Mouse (Mus musculus): ENCODE results near the gene Alkbh6. TPM values are rescaled to one million over a fixed set of nuclear protein-coding genes. Genes with fewer than 3 reads are reported as not detected.

Gene Alkbh6
- total and polyA plus RNA-seq, 3 experiments, result 18.5 to 44.2 (median 22.1) TPM

GRCm38 (mm10) chr7:30322865-30323264 is 14.3 kb downstream of the Alkbh6 start:
- TF ChIP-seq TAL1 (conservative IDR thresholded peaks at IDR 0.05; ENCODE audit: low read depth, low read length) (no peak), GATA1 (IDR thresholded peaks at IDR 0.05; ENCODE audit: borderline replicate concordance, low read length) (no peak), GATA2 (IDR thresholded peaks at IDR 0.05; ENCODE audit: borderline replicate concordance, low read depth, low read length) (no peak), CTCF (IDR thresholded peaks at IDR 0.05; ENCODE audit: low read depth, low read length) (no peak), POLR2AphosphoS5 (IDR thresholded peaks at IDR 0.05; ENCODE audit: insufficient replicate concordance, low read depth, low read length) (no peak)
- Histone ChIP-seq H3K9me3 (replicated peaks) (0 out of 2 replicates have a peak, but pooled peaks cover 3% of the 10 kb centered on the region), H3K4me3 (ENCODE audit: low read depth, low read length) (peak overlapping the region; percentile 89), H3K27me3 (ENCODE audit: insufficient read depth, low read length) (peaks cover 8% of the 10 kb centered on the region), H3K36me3 (replicated peaks) (peaks cover 11% of the 10 kb centered on the region), H3K4me1 (ENCODE audit: insufficient read depth, low read depth, low read length) (peaks cover 39% of the 10 kb centered on the region)
- DNase-seq (ENCODE audit: low spot score), result peak; percentile 50
- no peak for ATAC-seq (ENCODE audit: extremely low read depth, insufficient number of reproducible peaks, low FRiP score, poor library complexity, severe bottlenecking)

- ATAC-seq (ENCODE audit: extremely low read depth, insufficient number of reproducible peaks, low FRiP score, poor library complexity, severe bottlenecking), result no peak
- Histone ChIP-seq H3K9me3 (replicated peaks) (0 out of 2 replicates have a peak, but pooled peaks cover 3% of the 10 kb centered on the region), H3K36me3 (replicated peaks) (peaks cover 11% of the 10 kb centered on the region), H3K4me1 (ENCODE audit: insufficient read depth, low read depth, low read length) (peaks cover 39% of the 10 kb centered on the region), H3K27me3 (ENCODE audit: insufficient read depth, low read length) (peaks cover 12% of the 10 kb centered on the region), H3K4me3 (ENCODE audit: low read depth, low read length) (peak within 1 kb of the TSS; percentile 89)
- DNase-seq (ENCODE audit: low spot score), result no peak
- no peak for TF ChIP-seq POLR2AphosphoS5 (IDR thresholded peaks at IDR 0.05; ENCODE audit: insufficient replicate concordance, low read depth, low read length)
These were observed 15.3 kb downstream of the Alkbh6 start, which contains the start of gene Sdhaf1 for GRCm38 (mm10) chr7:30323795-30324194. Sdhaf1 (minus strand) TSS chr7:30323895.

GRCm38 (mm10) chr7:30324300-30324944 is 15.9 kb downstream of the Alkbh6 start:
- TF ChIP-seq GATA1 (IDR thresholded peaks at IDR 0.05; ENCODE audit: borderline replicate concordance, low read length) (no peak), POLR2AphosphoS5 (IDR thresholded peaks at IDR 0.05; ENCODE audit: insufficient replicate concordance, low read depth, low read length) (no peak), GATA2 (IDR thresholded peaks at IDR 0.05; ENCODE audit: borderline replicate concordance, low read depth, low read length) (no peak), TAL1 (conservative IDR thresholded peaks at IDR 0.05; ENCODE audit: low read depth, low read length) (no peak), CTCF (IDR thresholded peaks at IDR 0.05; ENCODE audit: low read depth, low read length) (no peak)
- peaks cover 15% of the 10 kb centered on the region for H3K27me3 ChIP-seq (ENCODE audit: insufficient read depth, low read length)
- DNase-seq (ENCODE audit: low spot score) (no peak), ATAC-seq (ENCODE audit: extremely low read depth, insufficient number of reproducible peaks, low FRiP score, poor library complexity, severe bottlenecking) (no peak)
- H3K36me3 ChIP-seq (replicated peaks), result peaks cover 11% of the 10 kb centered on the region
- peaks cover 38% of the 10 kb centered on the region for H3K4me1 ChIP-seq (ENCODE audit: insufficient read depth, low read depth, low read length)
- H3K4me3 ChIP-seq (ENCODE audit: low read depth, low read length), result no peak overlapping the region
- H3K9me3 ChIP-seq (replicated peaks), result 0 out of 2 replicates have a peak, but pooled peaks cover 3% of the 10 kb centered on the region

- Histone ChIP-seq H3K36me3 (replicated peaks) (peaks cover 7% of the 10 kb centered on the region), H3K9me3 (replicated peaks) (0 out of 2 replicates have a peak, but pooled peaks cover 3% of the 10 kb centered on the region), H3K27me3 (ENCODE audit: insufficient read depth, low read length) (peaks cover 18% of the 10 kb centered on the region), H3K4me3 (ENCODE audit: low read depth, low read length) (no peak overlapping the region), H3K4me1 (ENCODE audit: insufficient read depth, low read depth, low read length) (peaks cover 28% of the 10 kb centered on the region)
- TF ChIP-seq GATA1 (IDR thresholded peaks at IDR 0.05; ENCODE audit: borderline replicate concordance, low read length), result no peak
- TF ChIP-seq TAL1 (conservative IDR thresholded peaks at IDR 0.05; ENCODE audit: low read depth, low read length), result no peak
- no peak for TF ChIP-seq POLR2AphosphoS5 (IDR thresholded peaks at IDR 0.05; ENCODE audit: insufficient replicate concordance, low read depth, low read length)
- TF ChIP-seq GATA2 (IDR thresholded peaks at IDR 0.05; ENCODE audit: borderline replicate concordance, low read depth, low read length), result no peak
- peak; percentile 83 for TF ChIP-seq CTCF (IDR thresholded peaks at IDR 0.05; ENCODE audit: low read depth, low read length)
- DNase-seq (ENCODE audit: low spot score) (no peak), ATAC-seq (ENCODE audit: extremely low read depth, insufficient number of reproducible peaks, low FRiP score, poor library complexity, severe bottlenecking) (no peak)
These were observed 16.8 kb downstream of the Alkbh6 start for GRCm38 (mm10) chr7:30325364-30325763.

- DNase-seq (ENCODE audit: low spot score), result no peak
These were observed 17.9 kb downstream of the Alkbh6 start for GRCm38 (mm10) chr7:30326427-30326826.

GRCm38 (mm10) chr7:30327140-30327539 is 18.6 kb downstream of the Alkbh6 start:
- DNase-seq (ENCODE audit: low spot score) (no peak), ATAC-seq (ENCODE audit: extremely low read depth, insufficient number of reproducible peaks, low FRiP score, poor library complexity, severe bottlenecking) (no peak)
- peaks cover 18% of the 10 kb centered on the region for H3K27me3 ChIP-seq (ENCODE audit: insufficient read depth, low read length)
- 0 out of 2 replicates have a peak, but pooled peaks cover 3% of the 10 kb centered on the region for H3K9me3 ChIP-seq (replicated peaks)
- H3K4me3 ChIP-seq (ENCODE audit: low read depth, low read length), result no peak overlapping the region
- peaks cover 19% of the 10 kb centered on the region for H3K4me1 ChIP-seq (ENCODE audit: insufficient read depth, low read depth, low read length)
- TF ChIP-seq GATA2 (IDR thresholded peaks at IDR 0.05; ENCODE audit: borderline replicate concordance, low read depth, low read length) (no peak), TAL1 (conservative IDR thresholded peaks at IDR 0.05; ENCODE audit: low read depth, low read length) (no peak), POLR2AphosphoS5 (IDR thresholded peaks at IDR 0.05; ENCODE audit: insufficient replicate concordance, low read depth, low read length) (no peak), GATA1 (IDR thresholded peaks at IDR 0.05; ENCODE audit: borderline replicate concordance, low read length) (no peak), CTCF (IDR thresholded peaks at IDR 0.05; ENCODE audit: low read depth, low read length) (no peak)
- no peaks in the 10 kb centered on the region for H3K36me3 ChIP-seq (replicated peaks)

More at GRCm38 (mm10) chr7:30326427-30326826, 17.9 kb downstream of the Alkbh6 start:
- Histone ChIP-seq H3K27me3 (ENCODE audit: insufficient read depth, low read length) (peaks cover 18% of the 10 kb centered on the region), H3K4me3 (ENCODE audit: low read depth, low read length) (no peak overlapping the region), H3K9me3 (replicated peaks) (0 out of 2 replicates have a peak, but pooled peaks cover 3% of the 10 kb centered on the region), H3K36me3 (replicated peaks) (no peaks in the 10 kb centered on the region), H3K4me1 (ENCODE audit: insufficient read depth, low read depth, low read length) (peaks cover 18% of the 10 kb centered on the region)
- TF ChIP-seq TAL1 (conservative IDR thresholded peaks at IDR 0.05; ENCODE audit: low read depth, low read length) (no peak), POLR2AphosphoS5 (IDR thresholded peaks at IDR 0.05; ENCODE audit: insufficient replicate concordance, low read depth, low read length) (no peak), GATA1 (IDR thresholded peaks at IDR 0.05; ENCODE audit: borderline replicate concordance, low read length) (no peak)
- ATAC-seq (ENCODE audit: extremely low read depth, insufficient number of reproducible peaks, low FRiP score, poor library complexity, severe bottlenecking), result no peak
